Mouse (Mus musculus): Measurements from ENCODE around the gene Camsap1. TPM values are rescaled to one million over a fixed set of nuclear protein-coding genes. Genes with fewer than 3 reads are reported as not detected.

The Camsap1 gene
- total RNA-seq, 2 experiments from 2014 or later = 18.9 to 93.3 TPM

GRCm38 (mm10) chr2:25982426-25983091, 523 bp downstream of the Camsap1 start:
- 0 out of 2 replicates have a peak, but pooled peaks have one; percentile 4 for ATAC-seq (replicated peaks; ENCODE audit: low FRiP score, poor library complexity, severe bottlenecking)

- peak; percentile 37 for ATAC-seq (replicated peaks; ENCODE audit: low FRiP score, poor library complexity, severe bottlenecking)
These were observed 1.0 kb downstream of the Camsap1 start for GRCm38 (mm10) chr2:25982052-25982425.

GRCm38 (mm10) chr2:25978997-25979396, 4.1 kb downstream of the Camsap1 start:
- ATAC-seq (replicated peaks; ENCODE audit: low FRiP score, poor library complexity, severe bottlenecking) = no peak

- ATAC-seq (replicated peaks; ENCODE audit: low FRiP score, poor library complexity, severe bottlenecking) = no peak
These were observed 5.4 kb downstream of the Camsap1 start for GRCm38 (mm10) chr2:25977587-25978239.

- no peak for ATAC-seq (replicated peaks; ENCODE audit: low FRiP score, poor library complexity, severe bottlenecking)
These were observed 7.8 kb downstream of the Camsap1 start for GRCm38 (mm10) chr2:25975141-25975770.

- no peak for ATAC-seq (replicated peaks; ENCODE audit: low FRiP score, poor library complexity, severe bottlenecking)
These were observed 12.7 kb downstream of the Camsap1 start for GRCm38 (mm10) chr2:25970426-25970825.

GRCm38 (mm10) chr2:25969319-25969718, 13.8 kb downstream of the Camsap1 start:
- 0 out of 2 replicates have a peak, but pooled peaks have one; percentile 31 for ATAC-seq (replicated peaks; ENCODE audit: low FRiP score, poor library complexity, severe bottlenecking)

- ATAC-seq (replicated peaks; ENCODE audit: low FRiP score, poor library complexity, severe bottlenecking) = no peak
These were observed 33.8 kb downstream of the Camsap1 start for GRCm38 (mm10) chr2:25949291-25949690.

GRCm38 (mm10) chr2:25947950-25948349, 35.1 kb downstream of the Camsap1 start:
- ATAC-seq (replicated peaks; ENCODE audit: low FRiP score, poor library complexity, severe bottlenecking) = no peak

GRCm38 (mm10) chr2:25943822-25944221, 39.3 kb downstream of the Camsap1 start:
- no peak for ATAC-seq (replicated peaks; ENCODE audit: low FRiP score, poor library complexity, severe bottlenecking)

GRCm38 (mm10) chr2:25940503-25940902, 42.6 kb downstream of the Camsap1 start:
- ATAC-seq (replicated peaks; ENCODE audit: low FRiP score, poor library complexity, severe bottlenecking) = no peak

GRCm38 (mm10) chr2:25931249-25931859, 51.7 kb downstream of the Camsap1 start:
- no peak for ATAC-seq (replicated peaks; ENCODE audit: low FRiP score, poor library complexity, severe bottlenecking)

- no peak for ATAC-seq (replicated peaks; ENCODE audit: low FRiP score, poor library complexity, severe bottlenecking)
These were observed 55.3 kb downstream of the Camsap1 start for GRCm38 (mm10) chr2:25927821-25928220.

GRCm38 (mm10) chr2:25924934-25925333, 58.1 kb downstream of the Camsap1 start:
- ATAC-seq (replicated peaks; ENCODE audit: low FRiP score, poor library complexity, severe bottlenecking) = no peak

- no peak for ATAC-seq (replicated peaks; ENCODE audit: low FRiP score, poor library complexity, severe bottlenecking)
These were observed 59.3 kb downstream of the Camsap1 start for GRCm38 (mm10) chr2:25923799-25924198.

GRCm38 (mm10) chr2:25919972-25920371, 63.1 kb downstream of the Camsap1 start:
- ATAC-seq (replicated peaks; ENCODE audit: low FRiP score, poor library complexity, severe bottlenecking) = no peak

GRCm38 (mm10) chr2:25918408-25918807, 64.7 kb downstream of the Camsap1 start:
- ATAC-seq (replicated peaks; ENCODE audit: low FRiP score, poor library complexity, severe bottlenecking) = no peak

GRCm38 (mm10) chr2:25914821-25915220, 68.3 kb downstream of the Camsap1 start:
- ATAC-seq (replicated peaks; ENCODE audit: low FRiP score, poor library complexity, severe bottlenecking) = no peak

GRCm38 (mm10) chr2:25914201-25914600, 68.9 kb downstream of the Camsap1 start:
- no peak for ATAC-seq (replicated peaks; ENCODE audit: low FRiP score, poor library complexity, severe bottlenecking)

- ATAC-seq (replicated peaks; ENCODE audit: low FRiP score, poor library complexity, severe bottlenecking) = no peak
These were observed 69.8 kb downstream of the Camsap1 start for GRCm38 (mm10) chr2:25913247-25913646.

GRCm38 (mm10) chr2:25909872-25910271, 73.2 kb downstream of the Camsap1 start:
- ATAC-seq (replicated peaks; ENCODE audit: low FRiP score, poor library complexity, severe bottlenecking) = no peak
